Mouse (Mus musculus): Measurements from ENCODE around the gene Pan3. TPM values are rescaled to one million over a fixed set of nuclear protein-coding genes. Genes with fewer than 3 reads are reported as not detected.

Pan3 gene
- 100 to 1,000 TPM in 1 of 2 experiments, 10 to 100 TPM in 1; 67.8 to 105 TPM for total RNA-seq (2021)

DNA sequence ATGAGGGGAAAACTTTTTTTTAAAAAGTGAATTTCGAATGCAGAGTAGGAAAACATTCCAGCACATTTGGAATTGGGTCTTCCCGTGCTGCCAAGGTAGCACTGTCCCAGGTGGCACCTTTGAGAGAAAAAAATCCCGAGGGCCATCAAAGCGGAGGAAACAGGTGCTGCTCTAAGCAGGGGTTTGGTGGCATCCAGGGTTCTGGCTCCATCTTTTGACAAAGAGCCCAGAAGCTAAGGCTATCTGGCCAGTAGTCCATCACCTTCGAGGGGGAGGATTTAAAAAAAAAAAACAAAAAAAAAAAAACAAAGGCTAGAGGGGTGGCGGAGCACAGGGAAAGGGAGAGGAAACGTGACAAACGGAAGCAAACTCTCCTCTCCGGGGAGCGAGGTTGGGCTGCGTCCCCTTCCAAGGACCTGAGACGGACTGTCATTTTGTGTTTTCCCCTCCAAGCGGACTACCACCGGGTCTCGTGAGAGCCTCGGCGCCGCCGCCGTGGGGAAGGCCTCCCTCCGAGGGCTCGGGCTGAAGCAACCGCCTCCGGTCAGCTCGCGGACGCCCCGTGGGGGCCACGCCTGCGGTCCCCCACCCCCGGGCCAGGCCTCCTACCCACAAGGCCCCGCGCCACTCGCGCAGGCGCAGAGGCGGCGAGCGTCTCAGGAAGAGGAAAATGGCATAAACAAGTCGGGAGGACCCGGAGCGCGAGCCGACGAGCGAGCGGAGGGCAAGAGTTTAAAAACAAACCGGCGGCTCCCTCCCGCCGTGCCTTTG is at the start of gene Pan3:
Gene Pan3 (plus strand): TSS at position 627 of the 771 bp plus-strand sequence.
- peak; percentile 97 to 99 for DNase-seq (ENCODE audit: low spot score in 2 of 2)
- intact Hi-C loops (cut with DNase I), result loop anchor here (10.0 kb wide), 2 partner anchors 105 to 515 kb away; no protein-coding TSS in a partner anchor

DNA sequence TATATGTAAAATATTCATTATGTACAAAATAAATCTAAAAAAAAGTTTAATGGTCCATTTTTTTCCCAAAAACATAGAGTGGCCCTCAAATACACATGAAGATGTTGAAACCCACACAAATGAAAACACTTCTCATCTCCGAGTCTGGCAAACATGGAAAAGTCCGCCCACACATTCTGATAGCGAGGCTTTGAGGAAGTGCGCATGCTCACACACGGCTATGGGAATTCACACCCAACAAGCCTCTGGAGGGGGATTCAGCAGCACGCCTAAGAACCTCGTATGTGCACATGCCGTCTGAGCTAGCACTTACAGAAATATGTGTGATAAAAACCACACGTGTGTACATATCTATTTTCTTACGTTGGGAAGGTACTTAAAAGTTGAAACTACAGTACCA is 48.6 kb upstream of the Pan3 start:
- intact Hi-C loops (cut with DNase I), result no loop called here
- no peak for DNase-seq (ENCODE audit: low spot score in 2 of 2)

DNA sequence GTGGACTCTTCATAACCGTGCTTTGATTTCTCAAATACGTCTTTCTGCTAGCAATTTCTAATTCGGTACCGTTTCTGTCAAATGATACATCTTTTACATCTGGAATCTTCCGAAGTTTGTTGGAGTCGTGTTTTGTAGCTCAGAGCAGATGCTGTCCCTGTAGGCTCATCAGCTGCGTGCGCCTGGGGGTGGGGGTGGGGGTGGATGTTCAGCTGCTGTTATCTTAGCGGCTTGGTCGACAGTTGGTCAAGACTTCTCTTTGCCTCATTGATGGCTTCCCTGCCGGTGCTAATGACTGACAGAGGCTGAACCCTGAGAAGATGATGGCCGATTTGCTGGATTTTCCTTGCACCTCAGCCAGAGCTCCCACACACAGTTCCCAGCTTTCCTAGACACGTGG is 43.1 kb upstream of the Pan3 start:
- intact Hi-C loops (cut with DNase I), result no loop called here
- no peak for DNase-seq (ENCODE audit: low spot score in 2 of 2)

DNA sequence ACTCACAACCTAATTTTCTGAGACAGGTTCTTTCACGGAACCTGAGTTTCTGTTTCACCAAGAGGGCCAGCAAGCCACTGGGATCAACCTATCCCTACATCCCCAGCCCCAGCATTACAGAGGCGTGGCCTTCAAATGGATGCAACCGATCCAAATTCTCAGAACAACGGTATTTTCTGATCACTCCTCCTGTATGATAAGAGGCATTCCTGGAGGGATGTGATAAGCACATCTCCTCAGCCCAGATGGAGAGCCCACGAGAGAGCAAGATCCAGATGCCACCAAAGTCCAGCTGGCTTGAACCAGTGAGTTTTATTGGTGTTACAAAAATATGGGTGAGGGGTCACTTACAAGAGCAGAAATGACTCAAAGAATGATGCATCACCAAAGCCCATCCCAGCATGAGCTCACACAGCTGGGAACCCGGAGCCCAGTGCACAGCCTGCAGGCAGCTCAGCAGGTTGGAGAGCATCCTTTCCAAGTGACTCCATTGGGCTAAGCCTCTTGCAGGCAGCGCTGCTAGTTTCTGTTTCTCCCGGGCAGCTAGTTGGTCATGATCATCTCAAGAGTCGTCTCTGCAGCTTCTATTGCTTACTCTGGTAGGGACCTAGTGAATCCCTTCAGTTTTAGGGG is 41.5 kb upstream of the Pan3 start:
- DNase-seq (ENCODE audit: low spot score in 2 of 2), result no peak
- intact Hi-C loops (cut with DNase I), result no loop called here

DNA sequence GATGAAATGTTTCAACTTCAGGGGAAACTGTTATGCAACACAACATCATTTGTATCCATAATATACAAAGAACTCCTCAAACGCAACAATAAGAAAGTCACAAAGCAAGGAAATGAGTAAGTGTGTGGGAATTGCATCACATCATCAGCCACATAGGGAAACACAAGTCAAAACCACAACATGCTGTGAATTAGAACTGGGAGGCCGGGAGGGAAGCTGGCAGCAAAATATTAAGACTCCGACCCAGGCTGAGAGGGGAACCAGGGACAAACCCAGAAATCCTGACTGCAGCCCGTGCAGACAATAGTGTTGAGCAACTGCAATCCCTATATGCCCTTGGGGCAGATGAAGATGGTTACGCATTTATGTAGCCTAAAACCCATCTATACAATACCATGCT is 40.9 kb upstream of the Pan3 start:
- intact Hi-C loops (cut with DNase I), result no loop called here
- DNase-seq (ENCODE audit: low spot score in 2 of 2), result no peak

DNA sequence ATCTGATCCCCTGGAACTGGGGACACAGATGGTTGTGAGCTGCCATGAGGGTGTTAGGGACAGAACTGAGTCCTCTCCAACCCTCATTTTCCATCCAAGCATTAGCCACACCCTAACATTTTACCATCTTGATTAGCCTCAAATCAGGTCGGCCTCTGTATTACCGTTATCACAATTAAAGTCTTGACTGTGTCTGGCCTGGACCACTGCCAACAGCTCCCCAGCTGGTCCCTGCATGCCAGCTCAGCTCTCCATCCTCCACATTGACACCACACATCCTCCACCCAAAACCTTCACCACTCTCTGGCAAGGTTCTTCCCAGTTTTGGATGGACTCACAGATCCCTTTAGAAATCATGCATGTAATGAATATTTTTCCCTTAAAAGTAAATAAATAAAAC is 39.2 kb upstream of the Pan3 start:
- intact Hi-C loops (cut with DNase I), result no loop called here
- no peak for DNase-seq (ENCODE audit: low spot score in 2 of 2)

DNA sequence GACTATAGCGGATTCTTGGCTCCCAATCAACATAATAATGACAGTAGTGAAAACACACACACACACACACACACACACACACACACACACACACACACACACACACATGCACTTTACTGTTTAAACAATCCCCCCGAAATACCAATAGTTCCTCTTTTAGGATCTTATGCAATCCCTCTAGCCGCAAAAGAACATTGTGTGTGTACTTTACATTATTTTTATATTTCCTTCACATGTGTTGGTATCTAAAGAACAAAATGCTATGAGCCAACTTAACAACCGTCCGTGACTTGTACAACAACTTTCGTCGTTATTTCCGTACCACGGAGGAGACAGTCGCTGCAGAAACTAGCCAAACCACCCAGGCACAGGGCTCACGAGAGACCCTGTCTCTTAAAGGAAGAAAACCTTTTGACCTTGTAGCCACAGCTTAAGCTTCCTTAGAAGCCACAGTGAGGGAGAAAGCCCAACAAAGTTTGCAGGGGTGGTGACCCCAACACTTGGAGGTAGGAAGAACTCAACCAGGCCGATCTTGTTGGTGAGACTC is 37.2 kb upstream of the Pan3 start:
- DNase-seq (ENCODE audit: low spot score in 2 of 2), result no peak
- intact Hi-C loops (cut with DNase I), result no loop called here

DNA sequence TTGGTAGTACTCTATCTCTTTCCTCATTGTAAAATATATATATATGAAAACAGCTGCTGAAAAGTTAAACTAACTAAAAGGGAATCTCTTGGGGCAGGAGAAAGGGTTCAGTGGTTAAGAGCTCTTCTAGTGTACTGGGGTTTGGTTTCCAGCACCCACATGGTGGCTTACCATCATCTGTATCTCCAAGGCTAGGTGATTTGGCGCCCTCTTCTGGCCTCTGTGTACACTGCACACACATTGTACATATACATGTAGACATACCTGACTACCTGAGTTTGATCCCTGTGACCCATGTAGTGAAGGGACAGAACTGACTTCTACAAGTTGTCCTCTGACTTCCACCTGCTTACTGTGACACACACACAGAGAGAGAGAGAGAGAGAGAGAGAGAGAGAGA is 34.9 kb upstream of the Pan3 start:
- DNase-seq (ENCODE audit: low spot score in 2 of 2), result no peak
- intact Hi-C loops (cut with DNase I), result no loop called here

DNA sequence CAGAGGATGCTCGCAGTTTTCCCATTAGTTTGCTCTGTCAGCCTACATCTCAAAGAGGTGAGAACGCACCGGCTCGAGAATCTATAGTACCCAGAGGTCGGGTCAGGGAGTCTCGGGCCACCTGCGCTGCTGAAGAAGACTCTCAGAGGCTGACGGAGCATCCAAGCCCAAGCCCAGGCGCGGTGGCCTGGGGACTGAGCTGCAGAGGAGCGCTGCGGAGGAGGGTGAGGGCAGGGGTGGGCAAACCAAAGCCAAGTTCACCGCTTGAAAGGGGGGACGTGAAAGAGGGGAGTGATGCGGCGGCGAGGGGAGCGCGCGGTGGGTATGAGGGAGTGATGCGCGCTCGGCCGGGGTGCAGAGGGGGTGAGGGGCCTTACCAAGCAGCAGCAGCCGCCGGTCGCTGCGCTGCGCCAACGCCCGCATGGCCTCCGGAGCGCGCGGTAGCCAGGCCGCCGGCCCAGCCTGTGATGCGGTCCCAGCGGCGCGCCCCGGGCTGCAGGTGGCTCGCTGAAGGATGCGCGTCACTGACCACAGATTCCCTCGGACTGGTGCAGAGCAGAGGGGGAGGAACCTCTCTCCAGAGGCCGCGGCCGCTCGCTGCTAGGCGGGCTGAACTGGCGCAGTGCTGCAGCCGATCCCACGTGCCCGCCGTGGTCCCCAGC is 30.0 kb upstream of the Pan3 start, which contains the start of gene Flt3:
Gene Flt3 (minus strand): TSS at position 647 of the 662 bp plus-strand sequence.
- peak; percentile 41 to 65 for DNase-seq (ENCODE audit: low spot score in 2 of 2)
- intact Hi-C loops (cut with DNase I), result loop anchor here (10.0 kb wide), 1 partner anchor 445 kb away; no protein-coding TSS in a partner anchor

DNA sequence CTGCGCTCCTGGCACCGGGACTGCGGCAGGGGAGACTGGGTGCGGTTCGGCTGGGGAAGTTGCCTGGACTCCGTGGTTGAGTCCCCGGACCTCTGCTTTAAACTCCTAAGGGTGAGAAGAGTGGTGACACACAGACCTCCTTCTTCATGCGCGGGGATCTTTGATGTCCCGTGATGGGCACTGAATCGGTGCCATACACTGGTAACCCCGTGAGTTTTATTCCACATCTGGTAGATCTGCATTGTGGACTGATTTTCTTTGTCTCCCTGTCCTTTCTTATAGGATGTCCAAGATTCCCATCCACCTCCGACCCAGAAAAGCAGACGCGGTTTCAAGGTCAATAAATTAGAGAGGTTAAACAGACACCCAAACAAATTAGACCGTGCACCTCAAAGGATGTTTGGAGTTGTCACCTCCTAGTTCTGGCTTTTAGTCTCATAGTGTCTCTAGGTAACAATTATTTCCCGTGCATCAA is 29.4 kb upstream of the Pan3 start:
- intact Hi-C loops (cut with DNase I), result loop anchor here (10.0 kb wide), 1 partner anchor 444 kb away; no protein-coding TSS in a partner anchor
- no peak for DNase-seq (ENCODE audit: low spot score in 2 of 2)

DNA sequence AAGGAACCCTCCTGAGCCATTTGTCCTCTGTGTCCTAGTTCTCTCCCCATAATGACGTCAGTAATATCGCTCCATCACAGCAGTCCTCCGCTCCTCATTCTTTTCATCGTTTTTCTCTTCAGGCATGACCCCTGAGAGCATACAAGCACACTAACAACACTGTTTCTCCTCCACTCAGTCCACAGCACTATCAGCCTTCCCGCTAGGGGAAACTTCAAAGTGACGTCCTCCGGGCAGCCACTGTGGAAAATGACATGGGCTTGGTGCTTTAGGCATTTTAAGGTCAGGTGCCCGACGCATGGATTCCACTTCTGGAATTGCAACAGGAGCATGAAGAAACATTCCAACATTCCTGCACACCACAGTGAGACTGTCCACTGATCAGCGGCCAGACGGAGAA is 28.9 kb upstream of the Pan3 start:
- no peak for DNase-seq (ENCODE audit: low spot score in 2 of 2)
- intact Hi-C loops (cut with DNase I), result loop anchor here (10.0 kb wide), 1 partner anchor 444 kb away; no protein-coding TSS in a partner anchor

DNA sequence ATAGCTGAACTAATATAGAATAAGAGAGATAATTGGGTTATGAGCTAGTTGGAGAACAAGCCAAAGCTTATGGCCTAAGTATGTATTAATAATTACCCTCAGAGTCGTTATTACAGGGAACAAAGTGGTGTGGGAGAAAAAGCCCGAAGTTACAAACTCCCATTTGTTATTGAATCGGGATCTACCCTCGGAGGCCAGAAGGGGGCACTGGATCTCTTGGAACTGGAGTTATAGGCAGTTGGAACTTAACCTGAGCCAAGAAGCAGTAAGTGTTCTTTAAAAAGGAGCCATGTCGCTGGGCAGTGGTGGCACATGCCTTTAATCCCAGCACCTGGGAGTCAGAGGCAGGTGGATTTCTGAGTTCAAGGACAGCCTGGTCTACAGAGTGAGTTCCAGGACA is 27.5 kb upstream of the Pan3 start:
- peak; percentile 20 to 30 for DNase-seq (ENCODE audit: low spot score in 2 of 2)
- intact Hi-C loops (cut with DNase I), result loop anchor here (10.0 kb wide), 1 partner anchor 442 kb away; no protein-coding TSS in a partner anchor

DNA sequence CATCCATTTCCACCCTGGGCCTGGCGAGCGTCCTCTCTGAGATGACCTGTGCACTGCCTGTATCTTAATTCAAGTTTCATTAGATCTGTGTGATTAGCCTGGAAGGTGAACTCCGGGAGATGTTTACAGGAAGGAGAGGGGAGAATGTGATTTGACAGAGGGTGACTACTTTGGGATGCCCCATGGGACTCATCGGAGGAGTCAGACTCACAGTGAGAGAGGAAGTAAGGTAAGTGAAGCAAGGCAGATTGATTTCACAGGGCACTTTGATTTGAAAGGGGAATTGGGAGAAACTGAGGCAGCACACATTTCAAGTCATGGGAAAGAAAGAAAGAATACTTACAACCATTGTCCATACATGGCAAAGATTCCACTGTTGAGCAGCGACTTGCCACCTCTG is 23.8 kb upstream of the Pan3 start:
- DNase-seq (ENCODE audit: low spot score in 2 of 2), result no peak
- intact Hi-C loops (cut with DNase I), result loop anchor here (10.0 kb wide), 1 partner anchor 439 kb away; no protein-coding TSS in a partner anchor

DNA sequence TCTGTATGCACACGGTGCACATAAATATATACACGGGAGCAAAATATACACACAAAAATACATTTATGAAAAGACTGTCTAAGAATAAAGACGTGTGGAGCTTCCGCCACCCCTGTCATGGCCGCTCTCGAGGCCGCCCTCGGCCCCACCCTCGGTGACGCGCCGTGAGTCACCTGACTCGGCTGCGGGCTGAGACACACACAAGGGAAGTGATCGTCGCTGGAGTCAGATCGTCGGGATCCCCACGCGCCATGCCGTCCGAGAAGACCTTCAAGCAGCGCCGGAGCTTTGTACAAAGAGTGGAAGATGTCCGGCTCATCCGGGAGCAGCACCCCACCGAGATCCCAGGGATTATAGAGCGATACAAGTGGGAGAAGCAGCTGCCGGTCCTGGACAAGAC is 21.2 kb upstream of the Pan3 start:
- intact Hi-C loops (cut with DNase I), result loop anchor here (10.0 kb wide), 1 partner anchor 436 kb away; no protein-coding TSS in a partner anchor
- DNase-seq (ENCODE audit: low spot score in 2 of 2), result no peak

DNA sequence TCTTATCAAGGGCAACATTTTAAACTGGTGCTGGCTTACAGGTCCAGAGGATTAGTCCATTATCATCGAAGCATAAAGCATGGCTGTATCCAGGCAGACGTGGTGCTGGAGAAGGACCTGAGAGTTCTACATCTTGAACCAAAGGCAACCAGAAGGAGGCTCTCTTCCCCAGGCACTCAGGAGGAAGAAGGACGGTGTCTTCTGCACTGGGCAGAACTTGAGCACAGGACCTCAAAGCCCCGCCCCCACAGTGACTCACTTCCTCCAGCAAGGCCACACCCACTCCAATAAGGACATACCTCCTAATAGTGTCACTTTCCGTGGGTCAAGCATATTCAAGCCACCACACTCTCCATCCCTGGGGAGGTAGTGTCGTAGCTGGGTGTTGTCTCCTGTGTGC is 19.4 kb upstream of the Pan3 start:
- no peak for DNase-seq (ENCODE audit: low spot score in 2 of 2)
- intact Hi-C loops (cut with DNase I), result no loop called here

DNA sequence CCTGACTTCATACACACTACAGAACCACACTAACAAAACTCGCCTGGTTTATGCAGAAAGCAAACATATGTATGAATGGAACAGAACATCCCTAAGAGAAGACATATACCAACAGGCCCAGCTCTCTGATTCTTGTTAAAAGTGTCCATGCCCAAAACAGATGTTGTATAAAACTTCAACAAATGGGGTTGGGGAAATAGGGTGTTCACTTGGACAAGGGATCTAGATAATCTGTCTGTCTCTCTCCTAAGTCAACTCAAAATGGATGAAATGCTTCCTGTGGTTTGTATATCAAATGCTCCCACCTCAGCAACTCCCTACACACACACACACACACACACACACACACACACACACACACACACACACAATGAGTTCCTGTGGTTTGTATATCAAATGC is 12.0 kb upstream of the Pan3 start:
- intact Hi-C loops (cut with DNase I), result no loop called here
- no peak for DNase-seq (ENCODE audit: low spot score in 2 of 2)

DNA sequence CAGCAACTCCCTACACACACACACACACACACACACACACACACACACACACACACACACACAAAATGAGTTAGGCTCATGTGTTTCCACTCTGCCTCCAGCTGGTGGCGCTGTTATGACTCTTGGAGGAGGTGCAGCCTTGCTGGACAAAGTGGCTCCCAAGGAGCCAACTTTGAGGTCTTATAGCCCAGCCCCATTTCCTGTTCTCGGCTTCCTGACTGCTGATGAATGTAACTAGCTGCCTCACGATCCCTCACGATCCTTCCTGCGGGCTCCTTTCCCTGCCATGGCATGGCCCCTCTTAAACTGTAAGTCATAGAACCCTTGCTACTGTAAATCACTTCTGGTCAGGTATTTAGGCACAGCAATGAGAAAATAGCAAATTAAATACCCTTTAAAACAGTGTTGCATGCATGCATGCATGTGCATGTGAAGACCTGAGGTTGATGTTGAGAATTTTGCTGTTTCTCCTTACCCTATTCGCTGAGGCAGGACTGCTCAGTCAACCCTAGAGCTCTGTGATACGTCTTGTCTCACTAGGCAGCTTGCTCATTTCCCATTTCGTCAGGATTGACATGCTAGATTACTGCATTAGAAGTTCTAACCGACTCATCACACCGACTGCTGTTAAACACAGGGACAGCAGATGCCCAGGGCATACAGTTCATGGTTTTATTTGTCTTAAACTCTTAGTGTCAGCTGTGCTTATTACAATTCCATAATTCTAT is 11.4 kb upstream of the Pan3 start:
- intact Hi-C loops (cut with DNase I), result no loop called here

DNA sequence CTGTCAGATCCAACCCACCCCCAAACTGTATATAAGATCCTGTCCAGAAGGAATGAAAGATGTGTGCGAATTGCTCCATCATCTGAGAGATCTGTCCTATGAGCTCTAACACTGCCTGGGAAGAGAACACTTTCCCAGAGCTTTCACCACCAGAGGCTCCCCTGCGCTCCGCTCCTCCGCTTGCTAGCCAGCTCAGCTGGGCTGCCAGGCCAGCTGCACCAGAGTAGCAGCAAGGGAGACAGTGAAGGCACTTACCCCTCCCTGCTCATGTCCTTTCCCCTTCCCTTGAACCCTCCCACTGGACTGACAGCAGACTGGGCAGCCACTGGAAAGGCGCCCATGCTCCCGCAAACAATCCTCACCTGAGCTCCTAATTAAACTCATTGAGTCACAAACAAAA is 6.3 kb upstream of the Pan3 start:
- intact Hi-C loops (cut with DNase I), result loop anchor here (10.0 kb wide), 1 partner anchor 521 kb away; no protein-coding TSS in a partner anchor
- peak in 1 of 2 experiments; percentile 16 for DNase-seq (ENCODE audit: low spot score in 2 of 2)

More for the DNA sequence above, 11.4 kb upstream of the Pan3 start:
- DNase-seq (ENCODE audit: low spot score in 2 of 2), result no peak

Data from left cerebral cortex, postnatal 36 days (tissue).